Mouse (Mus musculus): ENCODE measurements at regions not wholly inside any gene's neighbourhood (a gene's known extent, or its start where the extent isn't known, plus 50 kb on each side); places are given as distances from the start of the nearest gene placed in this dataset.
A peak's percentile ranks its signal among the peaks of the same experiment; 100 is the strongest.

GRCm38 (mm10) chr14:97588182-97588581 lies 581.4 kb downstream of the Dach1 start:
- Histone ChIP-seq H3K4me2 (ENCODE audit: low read depth, low read length) (no peak overlapping the region), H3K9me3 (ENCODE audit: low read length) (no peaks in the 10 kb centered on the region), H3K9ac (replicated peaks) (no peak overlapping the region), H3K36me3 (replicated peaks; ENCODE audit: insufficient read depth, low read length) (no peaks in the 10 kb centered on the region), H3K27me3 (ENCODE audit: insufficient read depth, low read length) (no peaks in the 10 kb centered on the region), H3K27ac (ENCODE audit: low read depth) (no peak overlapping the region), H3K4me3 (ENCODE audit: low read depth, low read length) (no peak overlapping the region), H3K4me1 (ENCODE audit: insufficient read depth) (no peaks in the 10 kb centered on the region)
- 58% methylated on average over 7 of the region's 7 CpGs for WGBS (ENCODE audit: insufficient replicate concordance)
- no peak for TF ChIP-seq EP300 (IDR thresholded peaks at IDR 0.05; ENCODE audit: low read depth)
- no peak for TF ChIP-seq CTCF (IDR thresholded peaks at IDR 0.05; ENCODE audit: low read depth)
- no peak for DNase-seq
- no peak for ATAC-seq

GRCm38 (mm10) chr14:97586962-97587361 lies 582.6 kb downstream of the Dach1 start:
- no peak for DNase-seq
- ATAC-seq, result no peak
- 23% methylated on average over 4 of the region's 4 CpGs for WGBS (ENCODE audit: insufficient replicate concordance)
- Histone ChIP-seq H3K27me3 (ENCODE audit: insufficient read depth, low read length) (no peaks in the 10 kb centered on the region), H3K4me2 (ENCODE audit: low read depth, low read length) (no peak overlapping the region), H3K9me3 (ENCODE audit: low read length) (no peaks in the 10 kb centered on the region), H3K4me1 (ENCODE audit: insufficient read depth) (no peaks in the 10 kb centered on the region), H3K36me3 (replicated peaks; ENCODE audit: insufficient read depth, low read length) (no peaks in the 10 kb centered on the region), H3K27ac (ENCODE audit: low read depth) (no peak overlapping the region), H3K4me3 (ENCODE audit: low read depth, low read length) (no peak overlapping the region), H3K9ac (replicated peaks) (no peak overlapping the region)
- peak; percentile 47 for TF ChIP-seq CTCF (IDR thresholded peaks at IDR 0.05; ENCODE audit: low read depth)
- TF ChIP-seq EP300 (IDR thresholded peaks at IDR 0.05; ENCODE audit: low read depth), result no peak

- Histone ChIP-seq H3K36me3 (replicated peaks; ENCODE audit: insufficient read depth, low read length) (no peaks in the 10 kb centered on the region), H3K4me2 (ENCODE audit: low read depth, low read length) (no peak overlapping the region), H3K27me3 (ENCODE audit: insufficient read depth, low read length) (no peaks in the 10 kb centered on the region), H3K9ac (replicated peaks) (no peak overlapping the region), H3K4me1 (ENCODE audit: insufficient read depth) (no peaks in the 10 kb centered on the region), H3K4me3 (ENCODE audit: low read depth, low read length) (no peak overlapping the region), H3K27ac (ENCODE audit: low read depth) (no peak overlapping the region), H3K9me3 (ENCODE audit: low read length) (no peaks in the 10 kb centered on the region)
- ATAC-seq, result no peak
- WGBS (ENCODE audit: insufficient replicate concordance), result 32% methylated on average over 1 of the region's 1 CpGs
- no peak for TF ChIP-seq EP300 (IDR thresholded peaks at IDR 0.05; ENCODE audit: low read depth)
- DNase-seq, result no peak
These were observed 599.3 kb downstream of the Dach1 start for GRCm38 (mm10) chr14:97570274-97570673.

- no peak overlapping the region for H3K9ac ChIP-seq (replicated peaks)
- no peak overlapping the region for H3K4me3 ChIP-seq (ENCODE audit: low read depth, low read length)
- TF ChIP-seq EP300 (IDR thresholded peaks at IDR 0.05; ENCODE audit: low read depth) (no peak), CTCF (IDR thresholded peaks at IDR 0.05; ENCODE audit: low read depth) (no peak)
- no peaks in the 10 kb centered on the region for H3K27me3 ChIP-seq (ENCODE audit: insufficient read depth, low read length)
- DNase-seq (no peak), ATAC-seq (no peak)
- WGBS (ENCODE audit: insufficient replicate concordance), result 55% methylated on average over 7 of the region's 7 CpGs
- H3K4me1 ChIP-seq (ENCODE audit: insufficient read depth), result no peaks in the 10 kb centered on the region
- no peak overlapping the region for H3K4me2 ChIP-seq (ENCODE audit: low read depth, low read length)
- H3K36me3 ChIP-seq (replicated peaks; ENCODE audit: insufficient read depth, low read length), result no peaks in the 10 kb centered on the region
- no peaks in the 10 kb centered on the region for H3K9me3 ChIP-seq (ENCODE audit: low read length)
- no peak overlapping the region for H3K27ac ChIP-seq (ENCODE audit: low read depth)
These were observed 609.3 kb downstream of the Dach1 start for GRCm38 (mm10) chr14:97560121-97560907.

GRCm38 (mm10) chr14:97559559-97559958 lies 610.0 kb downstream of the Dach1 start:
- DNase-seq (no peak), ATAC-seq (no peak)
- 0 out of 2 replicates have a peak, but pooled peaks have one; percentile 11 for TF ChIP-seq CTCF (IDR thresholded peaks at IDR 0.05; ENCODE audit: low read depth)
- TF ChIP-seq EP300 (IDR thresholded peaks at IDR 0.05; ENCODE audit: low read depth), result no peak
- H3K9me3 ChIP-seq (ENCODE audit: low read length), result no peaks in the 10 kb centered on the region
- no peak overlapping the region for H3K27ac ChIP-seq (ENCODE audit: low read depth)
- H3K36me3 ChIP-seq (replicated peaks; ENCODE audit: insufficient read depth, low read length), result no peaks in the 10 kb centered on the region
- WGBS (ENCODE audit: insufficient replicate concordance), result 0% methylated on average over 1 of the region's 1 CpGs
- H3K9ac ChIP-seq (replicated peaks), result no peak overlapping the region
- H3K27me3 ChIP-seq (ENCODE audit: insufficient read depth, low read length), result no peaks in the 10 kb centered on the region
- no peaks in the 10 kb centered on the region for H3K4me1 ChIP-seq (ENCODE audit: insufficient read depth)
- no peak overlapping the region for H3K4me3 ChIP-seq (ENCODE audit: low read depth, low read length)
- H3K4me2 ChIP-seq (ENCODE audit: low read depth, low read length), result no peak overlapping the region

- no peak overlapping the region for H3K4me3 ChIP-seq (ENCODE audit: low read depth, low read length)
- 79% methylated on average over 2 of the region's 2 CpGs for WGBS (ENCODE audit: insufficient replicate concordance)
- TF ChIP-seq EP300 (IDR thresholded peaks at IDR 0.05; ENCODE audit: low read depth) (no peak), CTCF (IDR thresholded peaks at IDR 0.05; ENCODE audit: low read depth) (no peak)
- no peak overlapping the region for H3K9ac ChIP-seq (replicated peaks)
- no peaks in the 10 kb centered on the region for H3K27me3 ChIP-seq (ENCODE audit: insufficient read depth, low read length)
- no peak for DNase-seq
- H3K9me3 ChIP-seq (ENCODE audit: low read length), result no peaks in the 10 kb centered on the region
- no peaks in the 10 kb centered on the region for H3K36me3 ChIP-seq (replicated peaks; ENCODE audit: insufficient read depth, low read length)
- no peaks in the 10 kb centered on the region for H3K4me1 ChIP-seq (ENCODE audit: insufficient read depth)
- no peak for ATAC-seq
- no peak overlapping the region for H3K27ac ChIP-seq (ENCODE audit: low read depth)
- H3K4me2 ChIP-seq (ENCODE audit: low read depth, low read length), result no peak overlapping the region
These were observed 611.3 kb downstream of the Dach1 start for GRCm38 (mm10) chr14:97558289-97558688.
